Mouse (Mus musculus) urinary bladder, adult 2 months (tissue): ENCODE data around the gene Zfp408. TPM values are rescaled to one million over a fixed set of nuclear protein-coding genes. Genes with fewer than 3 reads are reported as not detected.
"Not testable (repeated sequence)": the region's sequence is repeated elsewhere in the genome, so short reads cannot be mapped to it uniquely, and the experiment has no call there.

ENCODE experiments used
- DNase-seq: peaks from one replicate; pipeline ENCODE4 v3.0.0; 2022; ENCODE audit warnings: low spot score
- polyA plus RNA-seq: library from polyadenylated mRNA; depleted of rRNA; stranded (reverse); fragments of >200 nt; gene quantifications from 2 replicates; pipeline ENCODE4 v1.2.3, GENCODE M21; 2012; rRNA removed

The Zfp408 gene
- polyA plus RNA-seq, 1 experiment: 16.5 TPM

- not testable (repeated sequence) for DNase-seq
These were observed 40.2 kb downstream of the Zfp408 start for GRCm38 (mm10) chr2:91609370-91609769.

DNA sequence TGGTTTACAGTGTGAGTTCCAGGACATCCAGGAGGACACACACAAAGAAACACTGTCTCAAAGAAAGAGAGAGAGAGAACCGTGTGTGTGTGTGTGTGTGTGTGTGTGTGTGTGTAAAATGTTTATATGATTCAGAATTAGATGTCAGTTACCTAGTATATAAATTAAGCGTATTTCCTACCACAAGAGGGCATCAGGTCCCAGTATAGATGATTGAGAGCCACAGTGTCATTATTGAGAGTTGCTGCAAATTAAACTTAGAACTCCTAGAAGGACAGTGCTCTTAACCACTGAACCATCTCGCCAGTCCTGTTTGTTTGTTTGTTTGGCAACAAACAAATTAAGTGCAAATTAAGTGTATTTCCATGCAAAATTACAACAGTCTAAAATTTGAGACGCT lies 47.2 kb downstream of the Zfp408 start:
- no peak for DNase-seq

DNA sequence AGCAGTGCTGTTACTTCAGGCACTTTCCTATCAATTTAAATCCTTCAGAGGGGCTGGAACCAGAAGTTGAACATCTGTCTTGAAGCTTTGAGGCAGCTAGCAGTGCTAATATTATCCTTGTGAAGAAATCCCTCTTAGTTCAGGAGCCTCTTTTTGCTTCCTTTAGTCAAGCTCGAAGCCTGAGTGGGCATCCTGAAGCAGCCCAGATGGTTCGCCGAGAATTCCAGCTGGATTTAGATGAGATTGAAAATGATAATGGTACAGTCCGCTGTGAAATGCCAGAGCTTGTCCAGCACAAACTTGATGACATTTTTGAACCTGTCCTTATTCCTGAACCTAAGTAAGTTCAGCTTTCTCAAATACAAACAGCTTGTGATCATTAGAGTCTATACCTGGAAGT lies 49.1 kb downstream of the Zfp408 start:
- DNase-seq: no peak

Other genes with a start within 250 kb of the Zfp408 start
- gene 1110051M20Rik, start 205.1 kb downstream of the Zfp408 start, polyA plus RNA-seq: 21.0 and 25.7 TPM in 2 replicates
- gene Lrp4, start 192.3 kb downstream of the Zfp408 start, polyA plus RNA-seq: 4.4 and 5.8 TPM in 2 replicates
- gene Ckap5, start 123.0 kb downstream of the Zfp408 start, polyA plus RNA-seq: 19.6 and 22.9 TPM in 2 replicates
- 0.25 and 0.33 TPM in 2 replicates for gene F2, start 13.4 kb downstream of the Zfp408 start, polyA plus RNA-seq
- 127 and 128 TPM in 2 replicates for gene Arhgap1, start 69 bp upstream of the Zfp408 start, polyA plus RNA-seq
- gene Atg13, start 60.8 kb upstream of the Zfp408 start, polyA plus RNA-seq: 37.0 and 38.0 TPM in 2 replicates
- gene Harbi1, start 61.1 kb upstream of the Zfp408 start, polyA plus RNA-seq: 5.5 and 8.4 TPM in 2 replicates
- 12.3 and 18.2 TPM in 2 replicates for gene Ambra1, start 80.3 kb upstream of the Zfp408 start, polyA plus RNA-seq